Mouse (Mus musculus): ENCODE data around the gene Plin3.

DNA sequence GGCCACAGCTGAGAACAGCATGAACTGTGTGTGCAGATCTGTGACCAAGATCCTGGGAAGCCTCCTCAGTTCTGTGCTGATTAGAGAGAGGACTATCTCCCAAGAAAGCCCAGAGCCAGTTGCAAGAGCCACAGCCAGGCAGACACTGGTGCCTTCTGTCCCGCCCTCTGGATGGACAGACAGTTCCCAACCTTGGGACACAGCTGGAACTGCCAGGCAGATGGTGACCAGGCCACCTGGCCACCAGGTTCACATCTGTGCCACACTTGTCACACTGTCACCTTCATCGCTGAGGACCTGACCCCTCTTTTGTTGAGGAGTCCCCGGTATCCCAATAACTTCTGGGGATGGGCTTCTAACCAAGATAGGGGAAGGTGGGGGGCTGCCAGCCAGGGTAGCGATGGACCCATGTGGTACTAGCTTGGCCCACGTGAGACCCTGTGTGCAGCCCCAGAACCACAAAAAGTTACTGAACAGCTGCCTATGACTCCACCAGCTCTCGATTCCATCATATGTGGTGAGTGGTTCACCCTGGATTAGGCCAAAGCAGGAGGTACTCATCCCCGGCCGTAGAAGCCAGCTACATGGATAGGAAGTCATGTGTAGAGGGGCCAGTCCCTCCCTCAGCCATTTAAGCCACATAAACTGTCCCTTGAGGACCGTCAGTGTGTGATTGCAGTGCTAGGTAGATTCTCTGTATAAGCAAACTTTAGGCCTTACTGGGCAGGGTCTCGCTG, 33.2 kb downstream of the Plin3 start:
- TF ChIP-seq CTCF (IDR thresholded peaks at IDR 0.05) (no peak), EP300 (IDR thresholded peaks at IDR 0.05) (no peak)

Measured in lung, postnatal 0 days (tissue).